Mouse (Mus musculus): ENCODE results near the gene Sds.

- TF ChIP-seq CTCF (IDR thresholded peaks at IDR 0.05; ENCODE audit: extremely low read depth, insufficient read depth, low read length), result no peak
- TF ChIP-seq POLR2A (IDR thresholded peaks at IDR 0.05; ENCODE audit: extremely low read depth, insufficient read depth, low read length), result no peak
These were observed 38.8 kb upstream of the Sds start for GRCm38 (mm10) chr5:120437539-120437938.
